7 mouse cellular contexts compared by ENCODE assay signal in genomic region chr7:79211287-79211976, GRCm38 (mm10).
DNase-seq lines count a peak whose midpoint lies in the region; ATAC-seq lines count a peak whose summit lies in the region.

No protein-coding gene starts in this region.

- H3K4me3 ChIP-seq in heart, embryonic 16.5 days (ENCODE audit: low read length) = no peak overlapping the region
- no peak overlapping the region for H3K4me3 ChIP-seq in liver, embryonic 11.5 days (ENCODE audit: low read depth, low read length)

- H3K4me2 ChIP-seq in heart, embryonic 16.5 days (ENCODE audit: low read depth, low read length) = peak overlapping the region; percentile 54
- peak overlapping the region; percentile 15 for H3K4me2 ChIP-seq in liver, embryonic 11.5 days

- H3K36me3 ChIP-seq in heart, embryonic 16.5 days (ENCODE audit: control insufficient read depth, insufficient read depth) = no peaks in the 10 kb centered on the region
- no peaks in the 10 kb centered on the region for H3K36me3 ChIP-seq in liver, embryonic 11.5 days (ENCODE audit: control insufficient read depth, insufficient read depth, low read length)

- no peaks in the 10 kb centered on the region for H3K27me3 ChIP-seq in heart, embryonic 16.5 days (ENCODE audit: control insufficient read depth, insufficient read depth, low read length)
- H3K27me3 ChIP-seq in liver, embryonic 11.5 days (replicated peaks; ENCODE audit: control insufficient read depth, insufficient read depth, low read length) = 0 out of 2 replicates have a peak, but pooled peaks cover 4% of the 10 kb centered on the region

- H3K9me3 ChIP-seq in heart, embryonic 16.5 days (replicated peaks; ENCODE audit: control insufficient read depth, low read length) = peaks cover 1% of the 10 kb centered on the region; the same call in 1 of the 2 replicates
- peaks cover 2% of the 10 kb centered on the region; the same call in 1 of the 2 replicates for H3K9me3 ChIP-seq in liver, embryonic 11.5 days (ENCODE audit: control insufficient read depth, low read length)

- ATAC-seq in heart, embryonic 16.5 days (replicated peaks; ENCODE audit: extremely low read depth, insufficient read depth, low FRiP score) = peak; percentile 76
- peak; percentile 41; the same call in 1 of the 2 replicates for ATAC-seq in liver, embryonic 11.5 days (replicated peaks; ENCODE audit: low FRiP score)

- DNase-seq in ovary, postnatal 36 days (ENCODE audit: low spot score) = peak; percentile 16
- no peak for DNase-seq in ovary, adult 18-20 months (ENCODE audit: low spot score)
- no peak for DNase-seq in liver, embryonic 11.5 days (ENCODE audit: low spot score)
- DNase-seq in urinary bladder, postnatal 36 days (ENCODE audit: low spot score in 2 of 2) = peak; percentile 44 to 57
- DNase-seq in spleen, adult 12 weeks (ENCODE audit: low spot score) = no peak
- DNase-seq in frontal cortex, postnatal 10 days (ENCODE audit: low spot score in 2 of 2) = no peak

- WGBS in heart, embryonic 16.5 days = 10% methylated on average over 9 of the region's 9 CpGs
- 15% methylated on average over 9 of the region's 9 CpGs for WGBS in liver, embryonic 11.5 days

- H3K27ac ChIP-seq in heart, embryonic 16.5 days (ENCODE audit: low read length) = no peak overlapping the region
- H3K27ac ChIP-seq in liver, embryonic 11.5 days (ENCODE audit: low read depth, low read length) = 0 out of 2 replicates have a peak overlapping the region, but pooled peaks have one; percentile 0

- H3K4me1 ChIP-seq in heart, embryonic 16.5 days (ENCODE audit: control insufficient read depth, insufficient read depth, low read length) = peaks cover 12% of the 10 kb centered on the region
- H3K4me1 ChIP-seq in liver, embryonic 11.5 days (replicated peaks; ENCODE audit: control insufficient read depth, insufficient read depth, low read length) = no peaks in the 10 kb centered on the region

- 0 out of 2 replicates have a peak overlapping the region, but pooled peaks have one; percentile 18 for H3K9ac ChIP-seq in heart, embryonic 16.5 days (ENCODE audit: low read length)
- no peak overlapping the region for H3K9ac ChIP-seq in liver, embryonic 11.5 days (ENCODE audit: low read depth, low read length)

Comparison
In these comparisons a context has a peak if more than half of its experiments do, and no peak if none do; other contexts are left out.
1. DNase-seq: peak in ovary, postnatal 36 days (single experiment) and urinary bladder, postnatal 36 days (2 of 2); none in ovary, adult 18-20 months (single experiment), liver, embryonic 11.5 days (single experiment), spleen, adult 12 weeks (single experiment) and frontal cortex, postnatal 10 days (0 of 2).